Mouse (Mus musculus) left cerebral cortex, adult 11 months (tissue): Measurements from ENCODE around the gene Arvcf.

Source experiments
- DNase-seq: peaks from one replicate; pipeline ENCODE4 v3.0.0; 2022; ENCODE audit warnings: low spot score

Arvcf gene

GRCm38 (mm10) chr16:18356961-18357360 is 9.0 kb downstream of the Arvcf start:
- no peak for DNase-seq

DNA sequence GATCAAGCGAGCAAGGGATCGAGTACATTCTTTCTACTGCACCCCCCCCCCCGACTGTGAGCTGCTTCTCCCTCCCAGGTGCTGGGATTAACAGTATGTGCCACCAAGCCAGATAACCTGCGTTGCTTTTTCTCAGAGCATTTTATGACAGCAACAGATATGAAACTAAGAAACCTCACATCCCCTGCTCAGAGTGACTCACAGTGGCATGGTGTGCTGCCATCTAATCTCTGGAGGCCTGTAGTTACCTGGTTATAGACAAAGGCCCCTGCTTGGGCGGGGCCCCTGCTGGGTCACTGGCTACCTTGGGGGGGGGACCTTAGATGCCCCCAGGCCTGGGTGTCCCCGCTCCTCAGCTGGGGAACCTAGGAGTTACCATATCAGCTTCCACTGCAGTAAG is 10.0 kb downstream of the Arvcf start:
- no peak for DNase-seq

GRCm38 (mm10) chr16:18360151-18360805 is 12.3 kb downstream of the Arvcf start:
- DNase-seq = no peak

DNA sequence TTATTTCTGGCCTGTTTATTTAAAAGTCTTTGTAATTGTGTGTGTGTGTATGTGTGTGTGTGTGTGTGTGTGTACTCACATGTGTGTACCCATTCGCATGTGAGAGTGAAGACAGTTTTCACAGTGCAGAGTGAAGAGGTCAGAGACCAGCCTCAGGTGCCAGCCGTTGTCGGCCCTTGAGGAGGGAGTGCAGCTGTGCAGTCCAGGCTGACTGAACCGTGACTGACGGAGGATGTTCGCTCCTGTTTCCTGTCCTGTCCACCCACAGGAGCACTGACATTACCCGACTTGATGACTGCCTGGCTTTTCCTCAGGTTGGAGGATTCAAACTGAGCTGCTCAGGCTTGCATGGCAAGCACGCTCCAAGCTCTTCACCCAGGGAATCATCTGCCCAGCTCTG is 15.0 kb downstream of the Arvcf start:
- no peak for DNase-seq

- DNase-seq = no peak
Measured at GRCm38 (mm10) chr16:18366849-18367248, 18.9 kb downstream of the Arvcf start.

DNA sequence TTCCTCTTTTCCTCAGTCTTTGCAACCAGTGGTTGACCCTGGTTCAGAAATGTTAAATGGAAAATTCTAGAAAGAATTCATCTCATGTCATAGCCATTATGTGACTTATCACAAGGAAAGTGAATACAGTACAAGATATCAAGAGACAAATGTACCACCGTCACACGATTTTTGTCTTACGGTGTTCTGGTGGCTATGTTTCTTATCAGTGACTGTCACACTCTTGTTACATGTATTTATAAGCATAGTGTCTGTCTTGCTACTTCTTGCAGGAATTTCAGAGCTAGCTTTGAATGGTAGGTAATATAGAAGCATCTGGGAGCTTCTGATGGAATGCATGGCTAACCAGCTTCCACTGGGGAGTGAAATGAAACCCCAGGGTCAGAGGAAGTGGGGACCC is 22.2 kb downstream of the Arvcf start:
- no peak for DNase-seq

- DNase-seq = no peak
Measured at GRCm38 (mm10) chr16:18373632-18374031, 25.6 kb downstream of the Arvcf start.

- no peak for DNase-seq
Measured at GRCm38 (mm10) chr16:18376297-18376954, 28.4 kb downstream of the Arvcf start.

DNA sequence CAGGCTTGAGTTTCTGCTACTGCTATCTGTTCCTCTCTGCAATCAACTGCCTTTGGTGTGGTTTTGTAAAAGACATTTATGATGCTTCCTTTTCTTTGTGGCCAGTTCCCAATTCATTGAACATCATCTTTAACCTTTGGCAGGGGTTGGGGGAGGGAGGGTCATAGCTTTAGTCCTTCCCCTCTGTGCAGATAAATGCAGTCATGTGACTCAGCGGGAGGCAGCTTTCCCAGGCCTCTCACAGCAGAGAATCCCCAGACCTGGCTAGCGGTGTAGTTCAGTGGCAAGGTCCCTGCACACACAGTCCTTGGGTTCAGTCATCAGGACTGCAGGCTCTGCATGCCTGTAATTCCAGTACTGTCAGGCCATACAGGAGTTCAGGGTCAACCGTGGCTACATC is 29.2 kb downstream of the Arvcf start:
- no peak for DNase-seq

- DNase-seq = no peak
Measured at GRCm38 (mm10) chr16:18378489-18378888, 30.5 kb downstream of the Arvcf start.

GRCm38 (mm10) chr16:18379338-18380001 is 31.5 kb downstream of the Arvcf start:
- DNase-seq = no peak

DNA sequence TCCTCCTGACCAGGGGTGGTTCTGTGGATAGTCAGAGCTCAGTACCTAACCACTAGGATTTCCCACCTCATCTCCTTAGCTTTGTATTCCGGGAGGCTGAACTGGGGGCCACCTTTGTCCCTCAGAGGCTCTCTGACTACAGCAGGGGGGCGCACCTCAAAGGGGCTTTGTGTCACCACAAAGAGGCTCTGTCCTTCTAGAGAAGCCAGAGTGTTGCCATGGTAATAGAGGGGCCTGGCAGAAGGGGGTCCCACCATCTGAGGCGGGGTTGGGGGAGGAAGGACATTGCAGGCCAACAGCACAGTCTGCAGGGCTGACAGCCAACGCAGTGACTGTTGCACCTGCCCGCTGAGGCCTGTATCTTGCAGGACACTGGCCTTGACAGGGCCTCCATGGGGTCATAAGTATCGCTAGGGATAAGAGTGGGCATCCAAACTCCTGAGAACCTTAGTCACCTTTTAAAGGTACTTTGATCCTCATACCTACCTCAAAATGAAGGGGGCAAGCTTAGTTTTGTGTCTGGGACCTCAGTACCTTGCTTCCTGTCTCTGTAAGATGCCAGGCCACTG is 32.6 kb downstream of the Arvcf start:
- no peak for DNase-seq

DNA sequence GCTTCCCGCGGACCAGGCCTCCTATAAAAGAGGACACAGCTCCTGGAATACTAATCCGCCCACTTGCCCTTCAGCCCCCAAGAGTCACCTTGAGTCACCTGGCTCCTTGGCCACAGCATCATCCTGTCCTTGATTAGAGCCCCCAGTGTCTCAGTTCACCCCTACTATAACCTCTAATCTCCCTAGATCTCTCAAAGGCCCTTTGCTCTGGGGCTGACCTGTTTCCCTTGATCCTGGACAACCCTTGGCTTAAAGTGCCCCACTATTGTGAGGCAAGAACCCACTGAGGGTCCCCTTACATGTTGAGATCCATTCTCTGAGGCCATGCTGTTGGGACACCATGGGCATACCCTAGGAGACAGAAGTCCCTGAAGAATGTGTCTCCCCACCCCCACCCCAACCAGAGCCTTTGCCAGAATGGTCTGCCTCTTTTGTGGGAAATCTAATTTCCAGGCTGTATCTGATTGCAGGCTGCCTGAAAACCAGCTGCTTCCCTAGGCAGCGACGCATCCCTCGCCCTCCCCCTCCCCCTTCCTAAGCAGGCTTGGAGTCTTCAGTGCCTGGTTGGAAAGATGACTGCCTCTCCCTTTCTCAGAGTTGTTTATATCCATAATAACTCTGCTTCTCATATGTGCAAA is 33.8 kb downstream of the Arvcf start:
- DNase-seq = no peak

DNA sequence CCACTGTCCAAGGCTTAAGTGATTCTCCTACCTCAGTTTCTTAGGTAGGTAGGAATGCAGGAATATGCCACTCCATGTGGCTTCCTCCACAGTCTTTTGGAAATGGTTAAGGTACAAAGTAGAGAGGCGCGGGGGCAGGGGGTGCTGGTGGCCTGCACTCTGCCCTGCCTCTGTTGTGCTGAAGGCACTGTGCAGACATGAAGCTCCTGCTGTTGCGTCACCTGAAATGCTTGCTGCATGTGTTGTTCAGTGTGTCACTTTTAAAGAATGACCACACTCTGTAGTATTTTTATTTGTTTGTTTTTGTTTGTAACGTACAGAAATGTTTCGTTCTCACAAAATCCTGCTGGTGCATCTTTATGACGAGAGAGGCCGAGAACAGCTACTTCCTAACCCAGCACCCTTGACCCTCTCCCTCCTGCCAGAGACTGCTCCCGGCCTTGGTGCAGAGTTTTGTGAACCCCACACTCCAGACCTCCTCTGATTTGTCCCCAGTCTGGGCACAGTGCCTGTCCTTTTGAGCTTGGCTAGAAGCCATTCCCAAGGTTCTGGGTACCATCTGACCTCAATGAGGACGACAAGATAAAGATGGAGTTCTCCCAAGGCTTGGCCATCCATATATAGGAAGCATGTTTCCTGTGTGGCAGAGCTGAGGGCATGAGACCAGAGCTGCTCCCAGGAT is 35.2 kb downstream of the Arvcf start:
- DNase-seq = no peak

DNA sequence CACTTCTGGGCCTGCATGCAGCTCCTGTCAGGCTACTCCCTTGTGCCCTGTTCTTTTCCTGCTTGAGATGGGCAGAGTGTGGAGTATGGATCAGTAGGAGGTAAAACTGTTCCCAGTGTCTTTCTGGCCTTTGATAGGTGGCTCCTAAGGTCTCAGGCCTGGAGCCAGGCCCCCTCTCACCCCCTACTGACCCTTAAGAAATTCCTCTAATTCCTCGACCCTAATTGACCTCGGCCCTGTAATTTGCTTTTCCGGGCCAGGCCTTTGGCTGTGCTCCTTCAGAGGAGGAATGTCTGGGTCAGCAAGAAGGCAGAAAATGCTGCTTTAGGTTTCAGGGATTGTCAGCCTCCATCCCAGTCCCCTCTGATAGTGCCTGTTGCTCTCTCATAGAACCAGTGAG is 35.8 kb downstream of the Arvcf start:
- no peak for DNase-seq

- DNase-seq = no peak
Measured at GRCm38 (mm10) chr16:18384211-18384610, 36.2 kb downstream of the Arvcf start.

DNA sequence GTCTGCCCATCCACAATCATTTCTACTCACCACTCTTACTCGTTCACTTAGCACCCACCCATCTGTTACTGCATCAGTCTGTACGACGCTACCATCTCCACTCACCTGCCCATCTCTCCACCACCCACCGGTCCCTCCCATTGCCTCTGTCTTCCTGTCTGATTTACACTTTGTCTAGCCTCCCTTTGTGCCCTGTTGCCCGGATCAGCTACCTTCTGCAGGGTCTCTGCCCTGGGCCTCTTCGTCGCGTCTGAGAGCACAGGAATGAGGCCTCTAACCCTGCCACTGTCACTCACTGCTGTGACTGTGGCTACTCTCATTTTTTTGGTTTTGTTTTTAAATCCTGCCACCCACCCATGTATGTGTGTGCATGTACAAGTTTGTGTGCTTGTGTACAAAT is 36.7 kb downstream of the Arvcf start:
- DNase-seq = no peak

- no peak for DNase-seq
Measured at GRCm38 (mm10) chr16:18385411-18385810, 37.4 kb downstream of the Arvcf start.

GRCm38 (mm10) chr16:18386451-18386850 is 38.5 kb downstream of the Arvcf start:
- DNase-seq = no peak

- no peak for DNase-seq
Measured at GRCm38 (mm10) chr16:18386972-18387371, 39.0 kb downstream of the Arvcf start.

- no peak for DNase-seq
Measured at GRCm38 (mm10) chr16:18387704-18388582, 40.0 kb downstream of the Arvcf start.
